Mouse (Mus musculus) cerebellum, postnatal 25 days (tissue): ENCODE results near the gene Supv3l1.
"Not testable (repeated sequence)": the region's sequence is repeated elsewhere in the genome, so short reads cannot be mapped to it uniquely, and the experiment has no call there.

Experiments used
- DNase-seq, 2 experiments: peaks; one replicate each; pipeline ENCODE4 v3.0.0; 2021; ENCODE audit warnings: mixed read lengths in 2 of 2

The Supv3l1 gene

GRCm38 (mm10) chr10:62449364-62450279 lies at the start of gene Supv3l1, which contains the start of gene 4930507D05Rik:
Supv3l1 (minus strand) TSS chr10:62449738.
4930507D05Rik (plus strand) TSS chr10:62449489.
- DNase-seq, result peak; percentile 96

GRCm38 (mm10) chr10:62491681-62492080 lies 42.1 kb upstream of the Supv3l1 start:
- not testable (repeated sequence) for DNase-seq

GRCm38 (mm10) chr10:62488266-62488665 lies 38.7 kb upstream of the Supv3l1 start:
- peak; percentile 44 to 68 for DNase-seq

GRCm38 (mm10) chr10:62486618-62487415 lies 37.3 kb upstream of the Supv3l1 start, which contains the start of gene Vps26a:
Vps26a (minus strand) TSS chr10:62486805.
- peak; percentile 98 for DNase-seq

GRCm38 (mm10) chr10:62485878-62486582 lies 36.5 kb upstream of the Supv3l1 start:
- peak in 1 of 2 experiments; percentile 27 for DNase-seq

GRCm38 (mm10) chr10:62481108-62481852 lies 31.7 kb upstream of the Supv3l1 start:
- DNase-seq, result no peak

GRCm38 (mm10) chr10:62476980-62477379 lies 27.4 kb upstream of the Supv3l1 start:
- DNase-seq, result no peak

GRCm38 (mm10) chr10:62474944-62475343 lies 25.4 kb upstream of the Supv3l1 start:
- DNase-seq, result no peak

- no peak for DNase-seq
These were observed 21.6 kb upstream of the Supv3l1 start for GRCm38 (mm10) chr10:62471105-62471504.

GRCm38 (mm10) chr10:62469736-62470135 lies 20.2 kb upstream of the Supv3l1 start:
- no peak for DNase-seq

GRCm38 (mm10) chr10:62461321-62461720 lies 11.8 kb upstream of the Supv3l1 start:
- no peak for DNase-seq

GRCm38 (mm10) chr10:62452001-62452400 lies 2.5 kb upstream of the Supv3l1 start:
- DNase-seq, result not testable (repeated sequence)

GRCm38 (mm10) chr10:62450280-62450640 lies 722 bp upstream of the Supv3l1 start:
- DNase-seq, result no peak

- DNase-seq, result no peak
These were observed 19.1 kb downstream of the Supv3l1 start for GRCm38 (mm10) chr10:62430427-62430826.

GRCm38 (mm10) chr10:62425081-62425871 lies 24.3 kb downstream of the Supv3l1 start:
- no peak for DNase-seq

- DNase-seq, result no peak
These were observed 27.3 kb downstream of the Supv3l1 start, which contains the start of gene Hkdc1 for GRCm38 (mm10) chr10:62422255-62422654. Hkdc1 (minus strand) TSS chr10:62422491.

- no peak for DNase-seq
These were observed 28.4 kb downstream of the Supv3l1 start for GRCm38 (mm10) chr10:62421127-62421526.

- DNase-seq, result no peak
These were observed 29.1 kb downstream of the Supv3l1 start for GRCm38 (mm10) chr10:62420399-62420798.

- no peak for DNase-seq
These were observed 30.1 kb downstream of the Supv3l1 start for GRCm38 (mm10) chr10:62419422-62419821.

- DNase-seq, result no peak
These were observed 30.6 kb downstream of the Supv3l1 start for GRCm38 (mm10) chr10:62418831-62419356.

- no peak for DNase-seq
These were observed 35.9 kb downstream of the Supv3l1 start for GRCm38 (mm10) chr10:62413606-62413982.
